Mouse (Mus musculus) kidney, adult 8-10 months (tissue): ENCODE data around the gene Gatad2b.
A peak's percentile ranks its signal among the peaks of the same experiment; 100 is the strongest.
"Not testable (repeated sequence)": the region's sequence is repeated elsewhere in the genome, so short reads cannot be mapped to it uniquely, and the experiment has no call there.

Experiments used
- DNase-seq, 2 experiments: peaks; one replicate each; pipeline ENCODE4 v3.0.0; 2022

The Gatad2b gene

DNA sequence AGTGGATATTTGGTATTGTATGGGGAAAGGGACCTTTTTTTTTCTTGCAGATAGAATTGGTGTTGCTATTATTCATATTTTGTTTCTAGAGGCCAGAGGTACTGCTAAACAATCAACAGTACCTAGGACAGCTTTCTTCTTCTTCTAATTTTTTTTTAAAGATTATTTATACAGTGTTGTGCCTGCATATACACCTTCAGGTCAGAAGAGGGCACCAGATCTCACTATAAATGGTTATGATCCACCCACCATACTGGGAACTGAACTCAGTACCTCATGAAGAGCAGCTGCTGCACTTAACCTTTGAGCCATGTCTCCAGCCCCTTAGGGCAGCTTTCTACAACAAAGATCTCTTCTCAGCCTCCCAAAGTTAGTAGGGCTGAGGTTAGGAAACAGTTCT, 20.4 kb downstream of the Gatad2b start:
- no peak for DNase-seq

- DNase-seq = no peak
Measured at GRCm38 (mm10) chr3:90314241-90314640, 21.3 kb downstream of the Gatad2b start.

GRCm38 (mm10) chr3:90322289-90322688, 29.3 kb downstream of the Gatad2b start:
- DNase-seq = no peak

DNA sequence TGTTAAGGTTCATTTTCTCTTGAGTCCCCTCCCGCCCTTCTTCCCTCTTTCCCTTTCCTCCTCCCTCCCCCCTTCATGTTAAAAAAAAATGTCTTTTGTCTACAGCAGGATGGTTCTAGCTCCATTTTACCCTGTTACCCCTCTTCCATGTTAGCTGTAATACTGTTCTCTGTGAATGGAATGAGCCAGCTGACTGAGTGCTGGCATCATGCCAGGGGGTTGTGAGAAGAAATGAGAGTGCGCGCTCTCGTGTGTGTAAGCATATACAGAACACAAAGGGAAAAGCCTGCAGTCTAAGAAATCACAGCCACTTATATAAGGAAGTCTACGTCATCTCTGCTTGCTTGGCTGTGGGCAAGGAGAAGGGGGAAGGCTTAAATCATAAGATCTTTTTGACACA, 30.1 kb downstream of the Gatad2b start:
- DNase-seq = peak; percentile 48 to 51

GRCm38 (mm10) chr3:90332485-90332884, 39.5 kb downstream of the Gatad2b start:
- no peak for DNase-seq

GRCm38 (mm10) chr3:90335517-90335916, 42.5 kb downstream of the Gatad2b start:
- no peak for DNase-seq

- no peak for DNase-seq
Measured at GRCm38 (mm10) chr3:90338190-90338589, 45.2 kb downstream of the Gatad2b start.

DNA sequence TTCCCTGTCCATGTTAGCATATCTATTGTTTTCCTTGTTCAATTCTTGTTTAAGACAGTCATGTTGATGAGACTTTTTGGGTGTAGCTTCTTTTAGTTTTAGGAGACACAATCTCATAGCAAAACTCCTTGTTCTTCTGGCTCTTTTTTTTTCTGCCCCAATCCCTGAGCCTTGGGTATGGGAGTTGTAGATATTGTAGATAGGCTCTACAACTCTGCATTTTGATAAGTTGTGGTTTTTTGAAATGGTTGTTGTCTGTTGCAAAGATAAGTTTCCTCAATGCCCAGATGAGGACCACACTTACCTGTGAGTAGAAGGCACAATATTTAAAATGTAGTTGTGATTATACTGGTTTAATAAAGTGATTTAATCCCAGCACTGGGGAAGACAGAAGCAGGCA, 47.2 kb downstream of the Gatad2b start:
- no peak for DNase-seq

GRCm38 (mm10) chr3:90342853-90343252, 49.9 kb downstream of the Gatad2b start:
- DNase-seq = not testable (repeated sequence)

DNA sequence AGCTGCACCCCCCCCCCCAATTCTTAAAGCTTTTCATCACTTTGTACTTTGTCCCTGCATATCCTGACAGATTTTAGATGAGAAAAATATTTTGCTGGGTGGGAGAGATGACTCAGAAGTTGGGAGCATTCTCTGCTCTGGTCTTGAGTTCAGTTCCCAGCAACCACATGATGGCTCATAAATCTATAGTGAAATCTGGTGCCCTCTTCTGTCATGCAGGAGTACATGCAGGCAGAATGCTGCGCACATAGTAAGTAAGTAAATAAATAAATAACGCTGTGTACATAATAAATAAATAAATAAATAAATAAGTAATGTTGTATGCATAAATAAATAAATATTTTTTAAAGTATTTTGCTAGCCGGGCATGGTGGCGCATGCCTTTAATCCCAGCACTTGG, 54.9 kb downstream of the Gatad2b start:
- DNase-seq = no peak

DNA sequence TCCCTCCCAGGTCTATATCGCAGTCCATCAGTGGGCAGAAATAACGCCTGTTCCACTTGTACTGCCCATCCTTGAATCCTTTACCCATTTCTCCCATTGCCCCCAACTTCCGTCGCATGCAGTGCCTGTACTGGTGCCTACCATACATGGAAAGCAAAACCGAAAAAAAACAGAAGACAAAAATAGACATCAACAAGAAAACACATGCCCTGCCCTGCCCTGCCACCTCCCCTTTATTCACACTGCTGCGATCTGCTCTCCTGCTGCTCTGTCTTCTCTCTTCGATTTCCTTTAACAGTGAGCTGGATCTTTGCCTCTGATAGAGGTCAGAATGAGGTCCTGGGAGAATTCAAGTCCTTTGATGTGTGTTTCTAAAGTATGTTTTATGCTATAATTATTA, 65.0 kb downstream of the Gatad2b start:
- no peak for DNase-seq

DNA sequence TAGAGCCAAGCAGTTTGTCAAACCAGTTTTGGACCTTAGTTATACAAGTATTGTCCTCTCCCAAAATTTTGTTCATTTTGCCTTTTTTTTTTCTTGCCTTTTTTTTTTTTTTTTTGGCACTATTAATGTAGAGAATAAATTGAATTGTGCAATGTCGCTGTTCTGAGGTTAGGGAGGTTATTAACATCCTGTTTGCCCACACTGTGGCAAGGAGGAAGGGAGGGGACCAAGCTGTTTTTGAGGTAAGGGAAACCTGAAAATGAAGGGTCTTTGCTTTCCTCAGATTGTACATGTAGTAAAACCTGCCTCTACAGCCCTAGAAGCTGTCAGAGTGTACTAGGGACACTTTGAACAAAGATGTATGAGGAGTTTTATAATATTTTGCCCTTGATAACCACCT, 66.3 kb downstream of the Gatad2b start:
- DNase-seq = no peak

DNA sequence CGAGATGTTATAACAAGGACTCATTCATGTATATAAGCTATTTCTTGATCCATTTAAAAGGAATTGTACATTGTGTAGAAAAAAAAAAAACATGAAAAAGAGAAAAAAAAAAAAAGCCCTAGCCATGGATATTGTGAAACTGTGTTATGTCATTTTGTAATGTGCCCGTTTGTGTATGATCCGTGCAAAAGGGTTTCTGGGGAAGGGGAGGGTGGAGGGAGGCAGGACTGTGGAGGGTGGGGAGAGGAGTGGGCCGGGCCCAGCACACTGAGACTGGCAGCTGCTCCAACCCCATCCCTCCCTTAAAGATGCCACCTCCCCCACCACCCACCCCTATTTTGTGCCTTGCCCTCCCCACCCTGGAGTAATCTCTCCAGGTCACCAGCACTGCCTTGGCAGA, 68.5 kb downstream of the Gatad2b start:
- no peak for DNase-seq

- DNase-seq = no peak
Measured at GRCm38 (mm10) chr3:90362346-90362745, 69.4 kb downstream of the Gatad2b start.

- DNase-seq = no peak
Measured at GRCm38 (mm10) chr3:90367001-90367632, 74.1 kb downstream of the Gatad2b start.

GRCm38 (mm10) chr3:90369041-90369440, 76.1 kb downstream of the Gatad2b start:
- DNase-seq = no peak

GRCm38 (mm10) chr3:90371857-90372256, 78.9 kb downstream of the Gatad2b start:
- no peak for DNase-seq

GRCm38 (mm10) chr3:90372817-90373216, 79.8 kb downstream of the Gatad2b start:
- DNase-seq = no peak

GRCm38 (mm10) chr3:90373432-90374028, 80.6 kb downstream of the Gatad2b start:
- peak; percentile 76 to 89 for DNase-seq

DNA sequence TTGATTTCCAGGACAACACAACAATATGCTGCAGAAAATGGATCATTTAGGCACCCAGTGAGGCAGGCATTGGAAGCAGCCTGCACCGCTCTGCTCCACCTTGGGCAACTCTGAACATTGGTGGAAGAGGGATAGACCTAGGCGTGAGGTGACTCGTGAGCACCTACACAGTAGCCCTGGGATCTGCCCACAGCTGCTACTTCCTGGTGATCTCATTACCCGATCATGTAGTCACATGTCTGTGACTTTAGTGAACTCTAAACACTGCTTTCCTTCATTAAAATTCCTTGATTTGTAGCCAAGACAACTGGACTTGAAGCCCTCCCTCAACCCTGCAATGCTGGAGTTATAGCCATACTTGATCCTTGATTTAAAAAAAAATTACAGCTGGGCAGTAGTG, 81.4 kb downstream of the Gatad2b start:
- peak in 1 of 2 experiments; percentile 47 for DNase-seq

- DNase-seq = no peak
Measured at GRCm38 (mm10) chr3:90375562-90376246, 82.7 kb downstream of the Gatad2b start.

- peak; percentile 16 to 29 for DNase-seq
Measured at GRCm38 (mm10) chr3:90376247-90376585, 83.2 kb downstream of the Gatad2b start.

DNA sequence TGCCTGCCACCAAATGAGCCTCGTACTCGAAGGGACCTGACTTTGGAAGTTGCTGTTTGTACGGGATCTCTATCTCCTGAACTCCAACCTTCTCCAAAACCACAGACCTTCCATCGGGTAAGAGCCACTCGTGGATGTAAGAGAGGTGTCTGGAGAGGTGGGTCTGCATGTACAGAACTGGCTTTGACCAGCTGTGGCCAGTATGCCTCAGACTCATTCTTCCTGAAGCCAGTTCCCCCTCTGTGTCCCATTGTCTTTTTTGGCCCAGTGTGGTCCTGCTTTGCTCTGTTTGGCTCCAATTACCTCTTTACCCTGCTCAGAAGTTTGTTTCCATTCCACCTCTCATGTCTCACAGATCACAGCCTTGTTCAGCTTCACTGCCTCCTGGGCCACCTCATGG, 85.5 kb downstream of the Gatad2b start:
- no peak for DNase-seq

- no peak for DNase-seq
Measured at GRCm38 (mm10) chr3:90381727-90382126, 88.7 kb downstream of the Gatad2b start.

GRCm38 (mm10) chr3:90383690-90384089, 90.7 kb downstream of the Gatad2b start:
- DNase-seq = no peak
